Mouse (Mus musculus): ENCODE data around the gene C1qb.

DNA sequence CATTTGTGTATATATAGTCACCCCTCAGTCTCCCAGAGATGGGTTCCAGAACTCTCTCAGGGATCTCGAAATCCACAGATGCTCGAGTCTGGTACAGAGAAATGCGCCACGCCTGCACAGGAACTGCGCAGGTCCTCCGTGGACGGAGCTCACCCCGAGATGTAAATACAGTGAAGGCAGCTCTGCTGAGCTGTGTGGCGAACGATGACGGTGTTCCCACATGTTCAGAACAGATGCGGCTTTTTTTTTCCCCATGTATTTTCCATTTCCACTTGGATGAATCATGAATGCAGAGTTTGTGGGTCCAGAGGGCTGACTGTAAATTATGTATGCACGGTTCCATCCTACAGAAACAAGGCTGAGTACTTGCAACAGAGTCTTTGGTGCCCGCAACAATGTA lies 11.0 kb downstream of the C1qb start:
- no peak for TF ChIP-seq EP300 (IDR thresholded peaks at IDR 0.05)
- TF ChIP-seq CTCF (IDR thresholded peaks at IDR 0.05): no peak

Data from lung, postnatal 0 days (tissue).